Mouse (Mus musculus) heart, adult 2 months (tissue): ENCODE data around the gene Dgat2.

Experiments used
- CTCF ChIP-seq: fragments of 200-600 bp; IDR thresholded peaks from 2 replicates; pipeline ENCODE4 v1.8.1; 2022; ENCODE audit warnings: antibody characterized with exemption, mild to moderate bottlenecking, moderate library complexity
- EP300 ChIP-seq: fragments of 200-500 bp; IDR thresholded peaks from 2 replicates; pipeline ENCODE4 v1.6.1; 2011; ENCODE audit warnings: low read depth, low read length, control low read depth; ENCODE audit not compliant: insufficient read depth
- POLR2A ChIP-seq: fragments of 200-500 bp; IDR thresholded peaks from 2 replicates; pipeline ENCODE4 v1.6.1; 2011; ENCODE audit warnings: mild to moderate bottlenecking, low read depth, low read length, control low read depth; ENCODE audit not compliant: insufficient read depth

- TF ChIP-seq CTCF (no peak), EP300 (0 out of 2 replicates have a peak, but pooled peaks have one; percentile 9), POLR2A (0 out of 2 replicates have a peak, but pooled peaks have one; percentile 18)
Measured at GRCm38 (mm10) chr7:99175666-99176065, 6.9 kb downstream of the Dgat2 start.
